Mouse (Mus musculus) left cerebral cortex, postnatal 4 days (tissue): Measurements from ENCODE around the gene Fabp7. TPM values are rescaled to one million over a fixed set of nuclear protein-coding genes. Genes with fewer than 3 reads are reported as not detected.

ENCODE experiments used
- DNase-seq: peaks from one replicate; pipeline ENCODE4 v3.0.0-alpha.2; 2022
- intact Hi-C: fragments of 180-260 bp; cut with DNase I; formaldehyde crosslinking; loops from one replicate; pipeline ENCODE4 v1.15.1; 2025
- total RNA-seq, 2 experiments: library from RNA; stranded (reverse); gene quantifications; 2 replicates each; pipeline ENCODE4 v1.2.3; 2021

Gene Fabp7
- total RNA-seq, 2 experiments from 2014 or later = 1,039 to 1,099 TPM

DNA sequence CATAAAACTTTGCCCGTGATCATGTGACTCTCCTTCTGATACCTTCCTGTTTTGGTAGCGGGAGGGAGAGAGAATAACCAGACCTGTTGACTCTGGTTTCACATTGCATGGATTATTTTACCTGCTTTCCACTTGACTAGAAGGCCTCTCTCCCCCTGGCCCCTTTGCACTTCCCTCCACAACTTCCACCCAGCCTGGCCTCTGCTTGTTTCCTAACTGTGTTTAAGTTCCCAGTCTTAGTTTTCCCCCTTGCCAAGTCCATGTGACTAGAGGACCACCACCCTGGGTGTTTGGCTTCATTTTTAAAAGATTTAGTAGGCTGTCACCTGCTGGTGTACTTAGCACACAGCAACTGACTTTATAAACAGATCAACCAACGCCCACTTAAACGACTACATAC, 11.4 kb downstream of the Fabp7 start:
- peak; percentile 23 for DNase-seq
- intact Hi-C loops = loop anchor here (5.0 kb wide), 1 partner anchor 49 kb away; no protein-coding TSS in a partner anchor

DNA sequence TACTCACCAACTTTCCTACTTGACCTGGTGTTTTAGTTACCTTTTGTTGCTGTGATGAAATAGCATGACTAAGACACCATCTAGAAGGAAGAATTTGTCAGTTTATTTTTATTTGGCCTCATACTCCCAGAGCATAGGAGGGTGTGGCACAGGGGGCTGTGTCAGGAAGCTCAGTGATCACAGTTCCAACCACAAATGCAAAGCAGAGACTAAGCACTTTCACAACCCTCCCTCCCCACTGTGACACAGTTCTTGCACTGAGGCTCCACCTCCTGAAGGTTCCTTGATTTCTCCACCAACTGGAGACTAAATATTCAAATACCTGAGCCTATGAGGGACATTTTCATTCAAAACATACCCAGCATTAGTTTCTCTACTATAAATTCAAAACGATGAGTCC, 14.8 kb downstream of the Fabp7 start:
- intact Hi-C loops = loop anchor here (5.0 kb wide), 1 partner anchor 52 kb away; no protein-coding TSS in a partner anchor
- DNase-seq = no peak

DNA sequence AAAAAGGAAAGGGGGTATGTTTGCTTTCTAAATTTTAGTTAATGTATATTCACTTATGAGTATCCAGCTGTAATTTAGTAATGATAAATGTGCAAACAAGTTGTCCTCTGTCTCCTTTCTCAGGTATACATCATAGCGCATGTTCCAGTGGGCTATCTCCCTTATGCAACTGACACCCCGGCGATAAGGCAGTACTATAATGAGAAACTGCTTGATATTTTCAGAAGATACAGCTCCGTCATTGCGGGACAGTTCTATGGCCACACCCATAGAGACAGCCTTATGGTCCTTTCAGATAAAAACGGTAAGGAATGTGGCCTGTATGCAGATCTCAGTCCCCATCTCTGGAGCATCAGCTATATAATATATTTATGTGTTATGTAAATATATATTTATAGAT, 23.1 kb downstream of the Fabp7 start:
- intact Hi-C loops = no loop called here

DNA sequence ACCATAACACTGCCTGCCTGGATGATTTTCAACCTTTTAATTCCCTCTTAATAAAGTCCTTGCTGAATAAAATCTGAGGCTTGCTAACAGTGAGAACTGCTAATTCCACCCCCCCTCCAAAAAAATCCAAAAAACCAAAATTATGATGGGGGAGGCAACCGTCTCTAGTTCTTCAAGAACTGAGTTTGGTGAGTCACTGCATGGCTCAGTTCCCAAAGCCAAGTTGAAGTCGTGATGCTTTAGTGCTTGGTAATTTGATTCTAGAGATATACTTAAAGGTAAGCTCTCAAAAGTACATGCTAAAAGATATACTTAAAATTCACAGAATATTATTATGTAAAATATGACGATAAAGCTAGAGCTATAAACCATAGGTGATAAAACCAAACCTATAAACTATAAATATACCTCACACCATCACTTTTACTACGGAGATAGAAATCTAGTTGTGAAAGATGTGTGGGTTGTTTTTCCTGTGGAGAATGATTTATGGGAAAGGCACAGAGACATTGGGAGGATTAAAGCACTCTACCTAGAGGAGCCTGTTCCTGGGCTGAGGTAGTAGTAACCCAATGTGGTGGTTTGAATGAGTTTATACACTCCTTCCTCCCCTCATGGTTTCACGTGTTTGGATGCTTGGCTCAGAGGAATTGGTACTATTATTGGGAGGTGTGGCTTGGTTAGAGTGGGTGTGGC, 27.6 kb downstream of the Fabp7 start:
- intact Hi-C loops = no loop called here
- no peak for DNase-seq

More for the DNA sequence above, 23.1 kb downstream of the Fabp7 start:
- DNase-seq = no peak

DNA sequence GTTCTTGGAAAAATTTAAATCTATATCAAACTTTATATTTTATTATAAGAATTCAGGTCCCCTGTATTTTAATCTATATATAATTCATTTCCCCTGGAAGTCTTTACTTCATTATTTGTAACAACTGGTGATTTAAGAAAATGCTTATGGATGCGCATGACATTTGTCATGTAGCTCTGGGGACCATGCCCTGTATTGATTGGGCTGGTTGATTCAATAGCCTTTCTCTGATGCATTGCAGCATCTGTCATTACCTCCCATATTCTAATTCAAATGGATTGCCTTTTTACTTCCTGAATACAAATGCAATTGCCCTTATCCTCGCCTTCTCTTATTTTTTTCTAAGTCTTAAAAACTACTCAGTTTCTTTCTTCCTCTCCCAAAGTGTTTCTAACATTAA, 29.6 kb downstream of the Fabp7 start:
- no peak for DNase-seq
- intact Hi-C loops = no loop called here

DNA sequence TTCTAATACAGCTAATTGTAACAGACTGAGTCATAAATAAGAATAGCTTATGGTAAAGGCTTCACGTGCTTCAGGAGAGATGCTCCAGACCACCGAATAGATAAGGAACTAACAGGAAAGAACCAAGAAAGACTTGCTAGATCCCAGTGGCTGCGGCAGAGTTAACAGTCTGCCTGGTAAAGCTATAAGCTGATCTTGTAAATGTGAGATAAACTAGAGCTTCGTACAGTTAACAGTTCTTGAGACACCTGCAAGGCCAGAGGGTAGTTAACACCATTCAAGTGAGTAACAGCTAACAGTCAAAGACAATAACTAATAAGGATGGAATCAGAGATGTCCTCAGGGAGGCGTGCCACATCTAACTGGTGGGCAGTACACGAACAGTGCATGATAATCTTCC, 31.2 kb downstream of the Fabp7 start:
- DNase-seq = no peak
- intact Hi-C loops = no loop called here

DNA sequence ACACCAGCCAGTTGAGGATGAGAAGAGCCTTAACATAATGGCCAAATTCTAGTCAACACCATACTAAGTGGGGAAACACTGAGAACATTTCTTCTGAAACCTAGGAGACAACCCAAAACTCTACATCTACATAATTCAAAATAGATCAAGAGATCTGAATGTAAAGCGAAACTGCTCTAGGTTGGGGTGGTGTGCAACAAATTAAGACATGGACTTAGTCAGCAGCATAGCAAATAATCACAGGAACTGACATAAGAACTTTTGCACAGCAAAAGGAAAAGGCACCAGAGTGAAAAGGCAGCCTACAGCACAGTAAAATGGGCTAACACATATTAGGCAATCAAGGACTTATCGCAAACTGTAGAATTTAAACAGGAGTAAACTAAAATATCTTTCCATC, 34.5 kb downstream of the Fabp7 start:
- intact Hi-C loops = no loop called here
- no peak for DNase-seq

DNA sequence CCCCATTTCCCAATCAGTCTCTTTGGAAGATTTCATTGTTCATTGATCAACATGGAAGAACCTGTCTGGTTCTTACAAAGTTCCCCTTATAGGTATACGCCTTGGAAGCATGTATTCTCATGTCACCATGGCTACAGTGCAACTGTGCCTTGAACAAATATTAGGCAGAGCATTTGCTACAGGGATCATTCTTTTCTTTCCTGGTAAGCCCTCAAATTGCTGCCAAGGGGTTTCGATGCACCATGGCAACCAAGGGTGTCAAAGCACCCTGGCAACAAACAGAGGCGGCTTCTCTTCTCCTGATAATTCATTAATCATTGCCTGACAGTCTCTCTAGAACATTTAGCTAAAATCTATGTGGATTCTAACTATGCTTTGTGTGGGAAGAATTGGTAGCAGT, 37.8 kb downstream of the Fabp7 start:
- DNase-seq = peak; percentile 46
- intact Hi-C loops = no loop called here

DNA sequence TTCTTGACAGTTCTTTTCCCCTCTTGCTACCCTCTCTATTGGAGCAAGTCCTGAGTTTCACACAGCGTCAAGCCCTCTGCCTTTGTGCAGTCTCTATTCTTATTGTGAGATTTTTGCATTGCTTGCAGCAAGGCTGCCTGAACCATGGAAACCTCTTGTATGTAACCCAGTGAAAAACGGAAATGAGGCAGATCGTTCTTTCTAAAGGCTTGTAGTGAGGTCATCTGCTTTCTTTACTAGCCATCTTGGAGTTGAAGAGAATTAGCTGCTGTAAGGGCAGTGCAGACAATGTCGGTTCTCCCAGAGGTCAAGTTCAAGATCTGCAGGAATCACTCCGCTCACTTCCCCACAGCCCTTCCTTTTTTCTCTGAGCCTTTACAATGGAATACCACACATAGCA, 44.0 kb downstream of the Fabp7 start:
- DNase-seq = no peak
- intact Hi-C loops = no loop called here

DNA sequence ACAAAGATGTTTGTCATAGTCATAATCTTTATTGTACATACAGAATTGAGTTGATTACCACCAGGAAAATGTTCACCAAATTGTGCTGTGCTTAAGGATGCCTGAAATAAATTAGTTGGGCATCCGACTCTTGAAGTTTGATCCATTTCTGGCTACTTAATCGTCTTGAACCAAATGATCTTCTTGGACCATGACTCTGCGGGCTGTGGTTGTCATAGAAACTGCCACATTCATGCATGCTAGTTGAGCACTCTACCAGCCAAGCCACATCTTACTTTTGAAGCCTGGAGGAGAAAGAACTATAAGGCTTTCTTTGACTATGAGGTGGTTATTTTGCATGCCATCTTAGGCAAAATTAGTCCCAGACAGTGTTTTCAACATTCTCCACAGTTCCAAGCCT, 44.9 kb downstream of the Fabp7 start:
- DNase-seq = no peak
- intact Hi-C loops = no loop called here

DNA sequence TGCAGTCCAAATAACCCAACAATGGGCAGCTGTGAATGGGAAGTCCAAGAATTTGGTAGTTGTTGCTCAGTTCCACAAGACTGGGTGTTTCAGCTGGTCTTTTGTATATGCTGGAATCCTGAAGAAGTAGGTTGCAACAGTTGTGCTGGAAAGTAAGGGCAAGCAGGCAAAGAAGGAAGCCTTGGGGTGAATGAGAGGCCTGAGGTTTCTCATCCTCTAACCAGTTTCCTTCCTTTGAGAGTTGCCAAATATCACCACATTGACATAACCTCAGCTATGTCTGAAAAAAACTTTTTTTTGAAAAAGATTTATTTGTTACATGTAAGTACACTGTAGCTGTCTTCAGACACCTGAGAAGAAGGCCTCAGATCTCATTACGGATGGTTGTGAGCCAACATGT, 50.4 kb downstream of the Fabp7 start:
- no peak for DNase-seq
- intact Hi-C loops = no loop called here

DNA sequence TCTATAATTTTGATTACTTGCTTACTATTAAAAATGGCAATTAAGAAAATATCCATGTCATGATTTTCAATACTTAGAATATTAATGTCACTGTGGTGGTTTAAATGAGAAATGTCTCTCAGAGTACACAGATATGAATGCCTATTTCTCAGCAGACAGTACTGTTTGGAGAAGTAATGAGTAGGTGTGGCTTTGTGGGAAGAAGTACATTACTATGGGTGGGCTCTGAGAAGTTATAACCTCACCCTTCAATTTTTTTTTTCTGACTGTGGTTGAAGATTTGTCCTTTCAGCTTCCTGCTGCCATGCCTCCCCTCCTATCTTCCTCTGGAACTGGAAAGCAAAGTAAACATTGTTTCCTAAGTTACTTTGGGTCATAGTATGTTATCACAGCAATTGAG, 51.3 kb downstream of the Fabp7 start:
- intact Hi-C loops = no loop called here
- no peak for DNase-seq

Other genes with a start within 250 kb of the Fabp7 start
- 1 to 10 TPM; 3.4 to 5.8 TPM for gene Pkib, start 152.9 kb upstream of the Fabp7 start, total RNA-seq
- gene Smpdl3a, start 9.5 kb downstream of the Fabp7 start, total RNA-seq = 10 to 100 TPM; 17.0 to 17.5 TPM